Mouse (Mus musculus): Measurements from ENCODE around the gene Ssbp3. TPM values are rescaled to one million over a fixed set of nuclear protein-coding genes. Genes with fewer than 3 reads are reported as not detected.

The Ssbp3 gene
- polyA plus RNA-seq, 1 experiment from 2014 or later, result 22.8 TPM

GRCm38 (mm10) chr4:106866381-106866780 is 44.1 kb upstream of the Ssbp3 start:
- 64% methylated on average over 5 of the region's 5 CpGs for WGBS (ENCODE audit: insufficient replicate concordance)
- H3K4me1 ChIP-seq (ENCODE audit: insufficient read depth), result peaks cover 30% of the 10 kb centered on the region
- no peaks in the 10 kb centered on the region for H3K36me3 ChIP-seq (replicated peaks; ENCODE audit: insufficient read depth, low read length)
- no peak for ATAC-seq
- H3K9me3 ChIP-seq (ENCODE audit: low read length), result no peaks in the 10 kb centered on the region
- TF ChIP-seq CTCF (IDR thresholded peaks at IDR 0.05; ENCODE audit: low read depth) (no peak), EP300 (IDR thresholded peaks at IDR 0.05; ENCODE audit: low read depth) (no peak)
- no peak overlapping the region for H3K27ac ChIP-seq (ENCODE audit: low read depth)
- no peak overlapping the region for H3K9ac ChIP-seq (replicated peaks)
- H3K4me2 ChIP-seq (ENCODE audit: low read depth, low read length), result no peak overlapping the region
- H3K4me3 ChIP-seq (ENCODE audit: low read depth, low read length), result no peak overlapping the region
- DNase-seq, result no peak
- H3K27me3 ChIP-seq (ENCODE audit: insufficient read depth, low read length), result no peaks in the 10 kb centered on the region

- no peak for TF ChIP-seq CTCF (IDR thresholded peaks at IDR 0.05; ENCODE audit: low read depth)
- TF ChIP-seq EP300 (IDR thresholded peaks at IDR 0.05; ENCODE audit: low read depth), result no peak
- H3K4me2 ChIP-seq (ENCODE audit: low read depth, low read length), result no peak overlapping the region
- peaks cover 30% of the 10 kb centered on the region for H3K4me1 ChIP-seq (ENCODE audit: insufficient read depth)
- WGBS (ENCODE audit: insufficient replicate concordance), result 50% methylated on average over 7 of the region's 7 CpGs
- no peaks in the 10 kb centered on the region for H3K36me3 ChIP-seq (replicated peaks; ENCODE audit: insufficient read depth, low read length)
- DNase-seq (peak; percentile 90), ATAC-seq (peak; percentile 57; the same call in 1 of the 2 replicates)
- no peaks in the 10 kb centered on the region for H3K9me3 ChIP-seq (ENCODE audit: low read length)
- H3K27ac ChIP-seq (ENCODE audit: low read depth), result no peak overlapping the region
- no peak overlapping the region for H3K4me3 ChIP-seq (ENCODE audit: low read depth, low read length)
- H3K9ac ChIP-seq (replicated peaks), result no peak overlapping the region
- H3K27me3 ChIP-seq (ENCODE audit: insufficient read depth, low read length), result no peaks in the 10 kb centered on the region
Measured at GRCm38 (mm10) chr4:106866845-106867244, 43.7 kb upstream of the Ssbp3 start.

GRCm38 (mm10) chr4:106868737-106869438 is 41.6 kb upstream of the Ssbp3 start:
- Histone ChIP-seq H3K4me1 (ENCODE audit: insufficient read depth) (peaks cover 28% of the 10 kb centered on the region), H3K27me3 (ENCODE audit: insufficient read depth, low read length) (no peaks in the 10 kb centered on the region), H3K4me3 (ENCODE audit: low read depth, low read length) (no peak overlapping the region), H3K36me3 (replicated peaks; ENCODE audit: insufficient read depth, low read length) (no peaks in the 10 kb centered on the region), H3K9me3 (ENCODE audit: low read length) (no peaks in the 10 kb centered on the region), H3K4me2 (ENCODE audit: low read depth, low read length) (no peak overlapping the region), H3K9ac (replicated peaks) (no peak overlapping the region; the same call in 1 of the 2 replicates), H3K27ac (ENCODE audit: low read depth) (no peak overlapping the region)
- ATAC-seq, result no peak
- no peak for DNase-seq
- 58% methylated on average over 12 of the region's 12 CpGs for WGBS (ENCODE audit: insufficient replicate concordance)
- TF ChIP-seq CTCF (IDR thresholded peaks at IDR 0.05; ENCODE audit: low read depth) (no peak), EP300 (IDR thresholded peaks at IDR 0.05; ENCODE audit: low read depth) (no peak)

GRCm38 (mm10) chr4:106869539-106869951 is 41.0 kb upstream of the Ssbp3 start:
- H3K27ac ChIP-seq (ENCODE audit: low read depth), result no peak overlapping the region
- no peaks in the 10 kb centered on the region for H3K36me3 ChIP-seq (replicated peaks; ENCODE audit: insufficient read depth, low read length)
- no peaks in the 10 kb centered on the region for H3K9me3 ChIP-seq (ENCODE audit: low read length)
- no peak for DNase-seq
- no peaks in the 10 kb centered on the region for H3K27me3 ChIP-seq (ENCODE audit: insufficient read depth, low read length)
- H3K4me1 ChIP-seq (ENCODE audit: insufficient read depth), result peaks cover 28% of the 10 kb centered on the region
- TF ChIP-seq CTCF (IDR thresholded peaks at IDR 0.05; ENCODE audit: low read depth) (no peak), EP300 (IDR thresholded peaks at IDR 0.05; ENCODE audit: low read depth) (no peak)
- 52% methylated on average over 3 of the region's 3 CpGs for WGBS (ENCODE audit: insufficient replicate concordance)
- no peak overlapping the region; the same call in 1 of the 2 replicates for H3K9ac ChIP-seq (replicated peaks)
- H3K4me2 ChIP-seq (ENCODE audit: low read depth, low read length), result no peak overlapping the region
- ATAC-seq, result no peak
- no peak overlapping the region for H3K4me3 ChIP-seq (ENCODE audit: low read depth, low read length)

GRCm38 (mm10) chr4:106870556-106870955 is 39.9 kb upstream of the Ssbp3 start:
- no peak for TF ChIP-seq EP300 (IDR thresholded peaks at IDR 0.05; ENCODE audit: low read depth)
- TF ChIP-seq CTCF (IDR thresholded peaks at IDR 0.05; ENCODE audit: low read depth), result no peak
- Histone ChIP-seq H3K4me1 (ENCODE audit: insufficient read depth) (peaks cover 21% of the 10 kb centered on the region), H3K36me3 (replicated peaks; ENCODE audit: insufficient read depth, low read length) (no peaks in the 10 kb centered on the region), H3K4me2 (ENCODE audit: low read depth, low read length) (no peak overlapping the region), H3K9ac (replicated peaks) (no peak overlapping the region), H3K9me3 (ENCODE audit: low read length) (no peaks in the 10 kb centered on the region), H3K27ac (ENCODE audit: low read depth) (no peak overlapping the region), H3K27me3 (ENCODE audit: insufficient read depth, low read length) (no peaks in the 10 kb centered on the region), H3K4me3 (ENCODE audit: low read depth, low read length) (no peak overlapping the region)
- 40% methylated on average over 2 of the region's 2 CpGs for WGBS (ENCODE audit: insufficient replicate concordance)
- peak; percentile 76 for DNase-seq
- ATAC-seq, result peak; percentile 91

- no peak overlapping the region for H3K4me2 ChIP-seq (ENCODE audit: low read depth, low read length)
Measured at GRCm38 (mm10) chr4:106874501-106874900, 36.0 kb upstream of the Ssbp3 start.

More at GRCm38 (mm10) chr4:106874501-106874900, 36.0 kb upstream of the Ssbp3 start:
- Histone ChIP-seq H3K4me1 (ENCODE audit: insufficient read depth) (peaks cover 4% of the 10 kb centered on the region), H3K9me3 (ENCODE audit: low read length) (no peaks in the 10 kb centered on the region), H3K27ac (ENCODE audit: low read depth) (no peak overlapping the region), H3K9ac (replicated peaks) (no peak overlapping the region), H3K36me3 (replicated peaks; ENCODE audit: insufficient read depth, low read length) (no peaks in the 10 kb centered on the region), H3K27me3 (ENCODE audit: insufficient read depth, low read length) (no peaks in the 10 kb centered on the region), H3K4me3 (ENCODE audit: low read depth, low read length) (no peak overlapping the region)
- ATAC-seq (no peak), DNase-seq (no peak)
- WGBS (ENCODE audit: insufficient replicate concordance), result 77% methylated on average over 7 of the region's 7 CpGs
- peak; percentile 43 for TF ChIP-seq CTCF (IDR thresholded peaks at IDR 0.05; ENCODE audit: low read depth)
- no peak for TF ChIP-seq EP300 (IDR thresholded peaks at IDR 0.05; ENCODE audit: low read depth)
